11 mouse cellular contexts compared by ENCODE assay signal in the genomic region with DNA sequence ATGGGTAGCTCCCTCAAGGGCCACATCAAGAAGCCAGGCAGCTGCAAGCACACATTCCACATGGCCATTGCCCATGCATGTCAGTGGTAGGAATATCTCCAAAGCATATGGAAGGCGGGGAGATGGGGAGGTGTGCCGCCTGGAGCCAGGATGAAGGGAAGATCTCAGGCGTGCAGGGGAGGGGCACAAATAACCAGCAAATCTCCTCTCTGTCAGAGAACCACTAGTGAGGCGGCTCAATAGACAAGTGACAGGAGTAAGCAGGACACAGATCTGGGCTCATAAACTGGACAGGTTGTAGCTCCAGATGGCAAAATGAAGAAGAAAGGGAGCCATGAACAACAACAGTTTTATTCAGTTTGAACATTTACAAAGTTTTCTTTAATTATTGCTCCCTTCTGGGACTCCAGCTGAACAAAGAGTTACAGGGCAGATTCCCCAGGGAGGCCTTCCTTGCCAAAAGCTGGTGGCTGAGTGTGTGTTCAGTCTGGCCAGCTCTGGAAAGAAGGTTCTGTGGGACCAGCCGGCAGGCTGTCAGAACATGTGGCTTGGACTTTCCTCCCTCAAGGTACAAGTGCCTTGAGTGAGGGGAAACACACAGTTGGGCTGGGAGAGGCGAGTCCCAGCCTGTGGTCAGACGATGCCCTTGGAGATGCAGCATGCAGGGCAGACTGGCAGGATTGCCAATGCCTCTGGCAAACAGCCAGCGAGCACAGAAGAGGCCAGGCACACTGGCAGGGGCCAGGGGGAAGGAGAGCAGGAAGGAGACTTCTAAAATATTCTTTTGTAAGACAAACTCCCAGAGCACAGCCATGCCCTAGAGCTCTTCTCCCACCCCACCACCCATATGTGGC.
A peak's percentile ranks its signal among the peaks of the same experiment; 100 is the strongest.
DNase-seq lines count a peak whose midpoint lies in the region; ATAC-seq and TF ChIP-seq lines count a peak whose summit lies in the region.
"Had no signal": no experiment of that assay in that cellular context is flagged by ENCODE, and none has a peak within 500 bp of the region (broad histone marks: within the 10 kb centered on the region; RNA-seq: fewer than 3 reads in every experiment).

No protein-coding gene starts in this region.

- 0 out of 2 replicates have a peak overlapping the region, but pooled peaks have one; percentile 13 for H3K27ac ChIP-seq in bone marrow, adult 2 months (ENCODE audit: control insufficient read depth, insufficient read depth, low read depth, low read length, poor library complexity)
- H3K27ac ChIP-seq in forebrain, postnatal 0 days (ENCODE audit: low read depth, low read length): peak overlapping the region; percentile 75
- H3K27ac ChIP-seq in neural tube, embryonic 15.5 days (replicated peaks): peak overlapping the region; percentile 34; the same call in 1 of the 2 replicates
- H3K27ac ChIP-seq in intestine, embryonic 16.5 days (ENCODE audit: low read length): no peak overlapping the region
- H3K27ac ChIP-seq: limb, embryonic 15.5 days had no signal

- no peaks in the 10 kb centered on the region for H3K4me1 ChIP-seq in bone marrow, adult 2 months (ENCODE audit: control insufficient read depth, insufficient read depth, low read length)
- H3K4me1 ChIP-seq in forebrain, postnatal 0 days (ENCODE audit: insufficient read depth): no peaks in the 10 kb centered on the region
- H3K4me1 ChIP-seq in neural tube, embryonic 15.5 days: peaks cover 8% of the 10 kb centered on the region
- no peaks in the 10 kb centered on the region for H3K4me1 ChIP-seq in intestine, embryonic 16.5 days (ENCODE audit: control insufficient read depth, insufficient read depth, low read length)

- no peaks in the 10 kb centered on the region for H3K36me3 ChIP-seq in forebrain, postnatal 0 days (ENCODE audit: insufficient read depth)
- H3K36me3 ChIP-seq in neural tube, embryonic 15.5 days: no peaks in the 10 kb centered on the region
- H3K36me3 ChIP-seq in intestine, embryonic 16.5 days (ENCODE audit: control insufficient read depth, insufficient read depth, low read length): no peaks in the 10 kb centered on the region
- H3K36me3 ChIP-seq: G1E; limb, embryonic 15.5 days had no signal

- peak; percentile 60 for DNase-seq in layer of hippocampus, adult 11-12 months (ENCODE audit: low spot score)
- DNase-seq in layer of hippocampus, adult 9-10 months (ENCODE audit: low spot score): no peak
- DNase-seq in forebrain, postnatal 0 days: peak; percentile 76
- DNase-seq in kidney, adult 9 months: peak; percentile 62

- H3K9me3 ChIP-seq in forebrain, postnatal 0 days (ENCODE audit: low read length): no peaks in the 10 kb centered on the region
- H3K9me3 ChIP-seq in neural tube, embryonic 15.5 days (replicated peaks): no peaks in the 10 kb centered on the region
- no peaks in the 10 kb centered on the region for H3K9me3 ChIP-seq in intestine, embryonic 16.5 days (ENCODE audit: control insufficient read depth, low read length)
- H3K9me3 ChIP-seq: limb, embryonic 15.5 days had no signal

- 48% methylated on average over 8 of the region's 8 CpGs for WGBS in bone marrow, adult 2 months
- WGBS in forebrain, postnatal 0 days: 40% methylated on average over 8 of the region's 8 CpGs
- 58% methylated on average over 8 of the region's 8 CpGs for WGBS in neural tube, embryonic 15.5 days
- WGBS in intestine, embryonic 16.5 days: 76% methylated on average over 8 of the region's 8 CpGs

- no peak overlapping the region for H3K4me2 ChIP-seq in forebrain, postnatal 0 days (ENCODE audit: low read depth)
- H3K4me2 ChIP-seq in neural tube, embryonic 15.5 days: no peak overlapping the region
- no peak overlapping the region for H3K4me2 ChIP-seq in intestine, embryonic 16.5 days (ENCODE audit: low read depth, low read length)
- H3K4me2 ChIP-seq: limb, embryonic 15.5 days had no signal

- ATAC-seq in forebrain, postnatal 0 days: peak; percentile 62
- ATAC-seq in neural tube, embryonic 15.5 days (ENCODE audit: low FRiP score): no peak; the same call in 1 of the 2 replicates
- no peak for ATAC-seq in inflammation-experienced regulatory T-cells, adult 6 months
- ATAC-seq in intestine, embryonic 16.5 days: no peak

- H3K27me3 ChIP-seq in forebrain, postnatal 0 days (ENCODE audit: insufficient read depth, low read length): no peaks in the 10 kb centered on the region
- no peaks in the 10 kb centered on the region for H3K27me3 ChIP-seq in neural tube, embryonic 15.5 days (replicated peaks)
- no peaks in the 10 kb centered on the region for H3K27me3 ChIP-seq in intestine, embryonic 16.5 days (replicated peaks; ENCODE audit: control insufficient read depth, insufficient read depth, low read length)
- H3K27me3 ChIP-seq: limb, embryonic 15.5 days had no signal

- no peak for TF ChIP-seq POLR2A in bone marrow, adult 2 months (IDR thresholded peaks at IDR 0.05; ENCODE audit: borderline replicate concordance, control insufficient read depth, low read depth, low read length)

- no peak for TF ChIP-seq CTCF in bone marrow, adult 2 months (IDR thresholded peaks at IDR 0.05; ENCODE audit: control insufficient read depth, insufficient read depth, low read length)
- no peak for TF ChIP-seq CTCF in forebrain, postnatal 0 days (IDR thresholded peaks at IDR 0.05; ENCODE audit: low read depth)

- H3K9ac ChIP-seq in forebrain, postnatal 0 days: no peak overlapping the region
- no peak overlapping the region for H3K9ac ChIP-seq in neural tube, embryonic 15.5 days (replicated peaks)
- no peak overlapping the region for H3K9ac ChIP-seq in intestine, embryonic 16.5 days (ENCODE audit: low read depth, low read length)
- H3K9ac ChIP-seq: limb, embryonic 15.5 days had no signal

- no peak overlapping the region for H3K4me3 ChIP-seq in bone marrow, adult 2 months (replicated peaks; ENCODE audit: control insufficient read depth, low read depth, low read length)
- no peak overlapping the region for H3K4me3 ChIP-seq in forebrain, postnatal 0 days (ENCODE audit: low read depth, low read length)
- no peak overlapping the region for H3K4me3 ChIP-seq in neural tube, embryonic 15.5 days (replicated peaks)
- H3K4me3 ChIP-seq in intestine, embryonic 16.5 days (ENCODE audit: low read length): no peak overlapping the region
- H3K4me3 ChIP-seq: erythroblast, embryonic 14.5 days; limb, embryonic 15.5 days had no signal
